Mouse (Mus musculus): ENCODE measurements around the gene Tmem59. TPM values are rescaled to one million over a fixed set of nuclear protein-coding genes. Genes with fewer than 3 reads are reported as not detected.

Tmem59 gene
- polyA plus RNA-seq, 1 experiment: 149 TPM

DNA sequence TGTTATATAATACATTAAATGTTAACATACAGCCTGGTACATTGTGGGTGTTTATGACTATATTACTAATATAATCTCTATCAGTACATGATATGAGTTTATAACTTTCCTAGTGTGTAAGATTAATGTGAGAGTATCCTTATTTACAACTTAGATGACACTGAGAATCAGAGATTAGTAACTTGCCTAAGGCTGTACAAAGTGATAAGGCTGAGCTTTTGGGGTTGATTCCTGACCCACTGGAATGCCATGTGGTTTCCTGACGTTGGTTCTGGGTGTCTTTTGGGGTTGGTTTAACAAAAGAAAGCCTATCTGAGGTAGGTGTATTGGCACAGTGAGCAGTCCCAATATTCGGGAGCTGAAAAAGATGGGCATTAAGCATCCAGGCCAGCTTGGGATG lies 4.6 kb downstream of the Tmem59 start:
- Histone ChIP-seq H3K4me3 (ENCODE audit: low read depth, low read length) (no peak overlapping the region), H3K4me1 (ENCODE audit: control insufficient read depth, insufficient read depth, low read length) (peaks cover 2% of the 10 kb centered on the region), H3K9ac (ENCODE audit: low read depth, poor library complexity, severe bottlenecking) (no peak overlapping the region), H3K36me3 (ENCODE audit: control insufficient read depth, insufficient read depth, low read length, poor library complexity, severe bottlenecking) (peaks cover 11% of the 10 kb centered on the region), H3K27me3 (ENCODE audit: control insufficient read depth, insufficient read depth, low read length, poor library complexity, severe bottlenecking) (no peaks in the 10 kb centered on the region), H3K9me3 (replicated peaks; ENCODE audit: control insufficient read depth, insufficient read depth, low read length, poor library complexity, severe bottlenecking) (no peaks in the 10 kb centered on the region), H3K27ac (ENCODE audit: insufficient read depth, low read length) (no peak overlapping the region)
- TF ChIP-seq EP300 (IDR thresholded peaks at IDR 0.05; ENCODE audit: insufficient read depth, low read depth, low read length): no peak
- TF ChIP-seq CTCF (IDR thresholded peaks at IDR 0.05; ENCODE audit: low read depth, low read length): no peak
- no peak for TF ChIP-seq POLR2A (IDR thresholded peaks at IDR 0.05; ENCODE audit: insufficient read depth, low read length)

DNA sequence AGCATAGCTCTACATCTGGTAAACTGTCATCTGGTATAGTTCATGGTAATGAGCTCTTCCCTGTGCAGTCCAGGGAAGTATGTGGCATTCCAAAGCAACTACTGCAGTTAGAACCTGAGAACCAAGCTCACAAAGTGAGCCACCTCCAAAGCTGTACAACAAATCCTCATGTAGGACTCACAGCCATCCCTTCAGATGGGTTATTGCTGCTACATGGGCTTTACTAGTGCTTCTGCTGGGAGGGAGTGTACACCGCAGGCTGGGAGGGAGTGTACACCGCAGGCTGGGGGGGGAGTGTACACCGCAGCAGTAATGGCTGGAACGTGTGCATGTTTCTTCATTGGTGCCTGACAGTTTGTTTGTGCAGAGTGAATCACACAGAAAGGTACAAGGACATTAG lies 5.0 kb downstream of the Tmem59 start:
- no peak overlapping the region for H3K9ac ChIP-seq (ENCODE audit: low read depth, poor library complexity, severe bottlenecking)
- H3K9me3 ChIP-seq (replicated peaks; ENCODE audit: control insufficient read depth, insufficient read depth, low read length, poor library complexity, severe bottlenecking): no peaks in the 10 kb centered on the region
- H3K27me3 ChIP-seq (ENCODE audit: control insufficient read depth, insufficient read depth, low read length, poor library complexity, severe bottlenecking): no peaks in the 10 kb centered on the region
- TF ChIP-seq POLR2A (IDR thresholded peaks at IDR 0.05; ENCODE audit: insufficient read depth, low read length) (no peak), CTCF (IDR thresholded peaks at IDR 0.05; ENCODE audit: low read depth, low read length) (no peak), EP300 (IDR thresholded peaks at IDR 0.05; ENCODE audit: insufficient read depth, low read depth, low read length) (no peak)
- no peak overlapping the region for H3K4me3 ChIP-seq (ENCODE audit: low read depth, low read length)
- peaks cover 2% of the 10 kb centered on the region for H3K4me1 ChIP-seq (ENCODE audit: control insufficient read depth, insufficient read depth, low read length)
- H3K36me3 ChIP-seq (ENCODE audit: control insufficient read depth, insufficient read depth, low read length, poor library complexity, severe bottlenecking): peaks cover 13% of the 10 kb centered on the region
- H3K27ac ChIP-seq (ENCODE audit: insufficient read depth, low read length): no peak overlapping the region

DNA sequence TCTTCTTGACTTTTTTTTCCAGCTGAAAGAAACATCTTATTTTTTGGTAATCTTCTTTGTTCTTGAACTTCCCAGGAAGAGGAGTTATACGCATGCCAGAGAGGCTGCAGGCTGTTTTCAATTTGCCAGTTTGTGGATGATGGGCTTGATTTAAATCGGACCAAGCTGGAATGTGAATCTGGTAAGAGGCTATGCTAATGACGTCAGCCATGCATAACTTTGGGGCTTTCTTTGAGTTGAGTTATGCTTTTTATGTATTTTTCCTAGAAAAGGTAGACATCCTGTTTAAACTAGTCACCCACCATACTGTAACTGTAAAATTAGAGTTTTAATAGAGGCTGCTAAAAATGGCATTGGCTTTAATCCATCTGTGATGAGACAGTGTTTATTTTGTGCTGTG lies 7.5 kb downstream of the Tmem59 start:
- no peak overlapping the region for H3K27ac ChIP-seq (ENCODE audit: insufficient read depth, low read length)
- no peaks in the 10 kb centered on the region; the same call in 1 of the 2 replicates for H3K9me3 ChIP-seq (replicated peaks; ENCODE audit: control insufficient read depth, insufficient read depth, low read length, poor library complexity, severe bottlenecking)
- H3K9ac ChIP-seq (ENCODE audit: low read depth, poor library complexity, severe bottlenecking): no peak overlapping the region
- TF ChIP-seq CTCF (IDR thresholded peaks at IDR 0.05; ENCODE audit: low read depth, low read length) (no peak), EP300 (IDR thresholded peaks at IDR 0.05; ENCODE audit: insufficient read depth, low read depth, low read length) (no peak)
- no peak overlapping the region for H3K4me3 ChIP-seq (ENCODE audit: low read depth, low read length)
- no peaks in the 10 kb centered on the region for H3K4me1 ChIP-seq (ENCODE audit: control insufficient read depth, insufficient read depth, low read length)
- peaks cover 34% of the 10 kb centered on the region for H3K36me3 ChIP-seq (ENCODE audit: control insufficient read depth, insufficient read depth, low read length, poor library complexity, severe bottlenecking)
- no peaks in the 10 kb centered on the region for H3K27me3 ChIP-seq (ENCODE audit: control insufficient read depth, insufficient read depth, low read length, poor library complexity, severe bottlenecking)

DNA sequence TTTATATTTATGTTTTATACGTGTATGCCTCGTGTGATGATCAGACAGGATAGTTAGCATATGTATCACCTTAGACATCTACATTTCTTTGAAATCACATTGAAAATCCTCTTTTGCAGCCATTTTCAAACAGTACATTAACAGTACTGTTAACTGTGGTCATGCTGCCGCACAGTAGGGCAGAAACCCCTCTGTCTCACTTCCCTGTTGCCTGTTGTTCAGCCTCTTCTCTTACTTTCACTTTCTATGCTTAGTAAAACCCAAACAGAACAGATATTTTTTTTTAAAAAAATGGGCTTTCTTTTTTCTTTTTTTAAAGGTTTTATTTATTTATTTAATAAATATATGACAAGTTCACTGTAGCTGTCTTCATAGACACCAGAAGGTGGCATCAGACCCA lies 15.6 kb downstream of the Tmem59 start:
- no peaks in the 10 kb centered on the region for H3K4me1 ChIP-seq (ENCODE audit: control insufficient read depth, insufficient read depth, low read length)
- H3K36me3 ChIP-seq (ENCODE audit: control insufficient read depth, insufficient read depth, low read length, poor library complexity, severe bottlenecking): peaks cover 67% of the 10 kb centered on the region
- H3K27ac ChIP-seq (ENCODE audit: insufficient read depth, low read length): no peak overlapping the region
- TF ChIP-seq CTCF (IDR thresholded peaks at IDR 0.05; ENCODE audit: low read depth, low read length) (no peak), POLR2A (IDR thresholded peaks at IDR 0.05; ENCODE audit: insufficient read depth, low read length) (no peak), EP300 (IDR thresholded peaks at IDR 0.05; ENCODE audit: insufficient read depth, low read depth, low read length) (no peak)
- H3K9ac ChIP-seq (ENCODE audit: low read depth, poor library complexity, severe bottlenecking): no peak overlapping the region
- no peaks in the 10 kb centered on the region for H3K27me3 ChIP-seq (ENCODE audit: control insufficient read depth, insufficient read depth, low read length, poor library complexity, severe bottlenecking)
- no peak overlapping the region for H3K4me3 ChIP-seq (ENCODE audit: low read depth, low read length)
- H3K9me3 ChIP-seq (replicated peaks; ENCODE audit: control insufficient read depth, insufficient read depth, low read length, poor library complexity, severe bottlenecking): no peaks in the 10 kb centered on the region; the same call in 1 of the 2 replicates

DNA sequence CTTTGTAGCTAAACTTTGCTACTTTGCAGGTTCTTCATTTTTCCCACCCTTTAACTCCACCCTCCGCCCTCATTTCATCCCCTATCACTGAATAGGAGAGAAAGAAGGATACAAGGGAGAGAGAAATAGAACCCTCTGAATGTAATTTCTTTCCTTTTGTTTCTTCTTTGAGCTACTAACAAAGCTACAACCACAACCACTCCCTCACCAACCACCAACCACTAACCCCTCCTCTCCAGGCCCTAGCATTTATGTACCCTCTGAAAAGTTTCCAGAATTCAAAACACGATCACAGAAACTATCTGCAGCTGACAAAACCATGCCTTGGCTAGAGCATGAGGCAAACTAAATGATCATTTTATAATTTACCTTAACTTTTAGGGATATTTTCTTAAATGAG lies 18.3 kb downstream of the Tmem59 start:
- no peaks in the 10 kb centered on the region for H3K27me3 ChIP-seq (ENCODE audit: control insufficient read depth, insufficient read depth, low read length, poor library complexity, severe bottlenecking)
- no peak overlapping the region for H3K4me3 ChIP-seq (ENCODE audit: low read depth, low read length)
- H3K9me3 ChIP-seq (replicated peaks; ENCODE audit: control insufficient read depth, insufficient read depth, low read length, poor library complexity, severe bottlenecking): no peaks in the 10 kb centered on the region
- no peak overlapping the region for H3K27ac ChIP-seq (ENCODE audit: insufficient read depth, low read length)
- no peaks in the 10 kb centered on the region for H3K4me1 ChIP-seq (ENCODE audit: control insufficient read depth, insufficient read depth, low read length)
- TF ChIP-seq EP300 (IDR thresholded peaks at IDR 0.05; ENCODE audit: insufficient read depth, low read depth, low read length) (no peak), POLR2A (IDR thresholded peaks at IDR 0.05; ENCODE audit: insufficient read depth, low read length) (no peak), CTCF (IDR thresholded peaks at IDR 0.05; ENCODE audit: low read depth, low read length) (no peak)
- no peak overlapping the region for H3K9ac ChIP-seq (ENCODE audit: low read depth, poor library complexity, severe bottlenecking)
- H3K36me3 ChIP-seq (ENCODE audit: control insufficient read depth, insufficient read depth, low read length, poor library complexity, severe bottlenecking): peaks cover 59% of the 10 kb centered on the region

DNA sequence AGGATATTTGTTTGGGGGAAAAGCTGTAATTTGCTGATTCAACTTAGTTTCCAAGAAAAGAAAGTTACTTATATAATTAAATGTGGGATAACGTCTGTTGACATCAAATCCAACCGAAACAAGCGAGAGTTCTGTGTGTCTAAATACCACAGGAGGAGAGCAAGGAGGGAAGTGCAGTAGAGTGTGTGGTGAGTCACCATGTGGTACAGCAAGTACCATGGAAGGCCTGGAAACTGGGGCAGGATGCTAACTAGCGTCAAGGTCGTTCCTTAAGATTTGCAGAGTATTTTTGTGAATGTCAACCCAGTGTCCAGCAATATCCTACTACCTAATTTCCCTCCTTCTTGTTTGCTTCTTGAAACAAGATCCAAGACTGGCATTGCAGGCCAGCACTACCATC lies 19.9 kb downstream of the Tmem59 start:
- no peaks in the 10 kb centered on the region for H3K27me3 ChIP-seq (ENCODE audit: control insufficient read depth, insufficient read depth, low read length, poor library complexity, severe bottlenecking)
- TF ChIP-seq CTCF (IDR thresholded peaks at IDR 0.05; ENCODE audit: low read depth, low read length) (no peak), POLR2A (IDR thresholded peaks at IDR 0.05; ENCODE audit: insufficient read depth, low read length) (no peak), EP300 (IDR thresholded peaks at IDR 0.05; ENCODE audit: insufficient read depth, low read depth, low read length) (no peak)
- H3K9me3 ChIP-seq (replicated peaks; ENCODE audit: control insufficient read depth, insufficient read depth, low read length, poor library complexity, severe bottlenecking): no peaks in the 10 kb centered on the region
- H3K4me3 ChIP-seq (ENCODE audit: low read depth, low read length): no peak overlapping the region
- H3K36me3 ChIP-seq (ENCODE audit: control insufficient read depth, insufficient read depth, low read length, poor library complexity, severe bottlenecking): peaks cover 51% of the 10 kb centered on the region
- no peak overlapping the region for H3K27ac ChIP-seq (ENCODE audit: insufficient read depth, low read length)
- no peak overlapping the region for H3K9ac ChIP-seq (ENCODE audit: low read depth, poor library complexity, severe bottlenecking)
- H3K4me1 ChIP-seq (ENCODE audit: control insufficient read depth, insufficient read depth, low read length): no peaks in the 10 kb centered on the region
